Mouse (Mus musculus) bone marrow, adult 2 months (tissue): ENCODE measurements around the gene Col6a5. TPM values are rescaled to one million over a fixed set of nuclear protein-coding genes. Genes with fewer than 3 reads are reported as not detected.

Source experiments
- H3K27ac ChIP-seq: fragments of 200-500 bp; 2 replicates; pipeline ENCODE4 v1.5.1; 2012; ENCODE audit warnings: low read depth, mild to moderate bottlenecking, control low read depth, inconsistent platforms, low read length; ENCODE audit not compliant: control insufficient read depth, poor library complexity, insufficient read depth
- H3K4me1 ChIP-seq: fragments of 200-500 bp; 2 replicates; pipeline ENCODE4 v1.6.1; 2011; ENCODE audit warnings: low read length; ENCODE audit not compliant: control insufficient read depth, insufficient read depth
- H3K4me3 ChIP-seq: fragments of 200-500 bp; replicated peaks from 2 replicates; pipeline ENCODE3; 2011; ENCODE audit warnings: mild to moderate bottlenecking, low read depth, low read length, control low read depth; ENCODE audit not compliant: control insufficient read depth
- CTCF ChIP-seq: fragments of 200-500 bp; IDR thresholded peaks from 2 replicates; pipeline ENCODE4 v1.5.1; 2011; ENCODE audit warnings: low read length, control low read depth; ENCODE audit not compliant: control insufficient read depth, insufficient read depth
- POLR2A ChIP-seq: fragments of 200-500 bp; IDR thresholded peaks from 2 replicates; pipeline ENCODE4 v1.6.1; 2011; ENCODE audit warnings: low read depth, mild to moderate bottlenecking, control low read depth, low read length, borderline replicate concordance; ENCODE audit not compliant: control insufficient read depth
- WGBS: fragments of 180-500 bp; shearing (Covaris S2); methylation state at CpG from one replicate; pipeline ENCODE4 v1.1.7; 2018; 5-methylcytosine and 5-hydroxymethylcytosine counted together
- polyA plus RNA-seq: library from polyadenylated mRNA; stranded (reverse); fragments of >200 nt; gene quantifications from 2 replicates; pipeline ENCODE4 v1.2.4, GENCODE M21; 2011; ENCODE audit warnings: low replicate concordance; ENCODE audit not compliant: missing spikeins, insufficient read depth, insufficient read length

Gene Col6a5
- polyA plus RNA-seq, 1 experiment = not detected

- 65% methylated on average over 6 of the region's 6 CpGs for WGBS
- no peak for TF ChIP-seq CTCF
- no peak for TF ChIP-seq POLR2A
- Histone ChIP-seq H3K4me3 (no peak overlapping the region), H3K4me1 (no peaks in the 10 kb centered on the region), H3K27ac (no peak overlapping the region)
These were observed 15.9 kb upstream of the Col6a5 start for GRCm38 (mm10) chr9:105976314-105976713.

GRCm38 (mm10) chr9:105973736-105974135 lies 13.3 kb upstream of the Col6a5 start:
- no peak overlapping the region for H3K27ac ChIP-seq
- TF ChIP-seq CTCF (no peak), POLR2A (no peak)
- H3K4me1 ChIP-seq = no peaks in the 10 kb centered on the region
- WGBS = 67% methylated on average over 1 of the region's 1 CpGs
- H3K4me3 ChIP-seq = no peak overlapping the region

- WGBS = 82% methylated on average over 3 of the region's 3 CpGs
These were observed 11.6 kb upstream of the Col6a5 start for GRCm38 (mm10) chr9:105972031-105972430.

GRCm38 (mm10) chr9:105971351-105971894 lies 11.0 kb upstream of the Col6a5 start:
- TF ChIP-seq POLR2A (no peak), CTCF (no peak)
- 89% methylated on average over 14 of the region's 14 CpGs for WGBS
- H3K27ac ChIP-seq = no peak overlapping the region
- H3K4me1 ChIP-seq = no peaks in the 10 kb centered on the region
- H3K4me3 ChIP-seq = no peak overlapping the region

More at GRCm38 (mm10) chr9:105972031-105972430, 11.6 kb upstream of the Col6a5 start:
- Histone ChIP-seq H3K4me3 (no peak overlapping the region), H3K4me1 (no peaks in the 10 kb centered on the region), H3K27ac (no peak overlapping the region)
- no peak for TF ChIP-seq POLR2A
- no peak for TF ChIP-seq CTCF

DNA sequence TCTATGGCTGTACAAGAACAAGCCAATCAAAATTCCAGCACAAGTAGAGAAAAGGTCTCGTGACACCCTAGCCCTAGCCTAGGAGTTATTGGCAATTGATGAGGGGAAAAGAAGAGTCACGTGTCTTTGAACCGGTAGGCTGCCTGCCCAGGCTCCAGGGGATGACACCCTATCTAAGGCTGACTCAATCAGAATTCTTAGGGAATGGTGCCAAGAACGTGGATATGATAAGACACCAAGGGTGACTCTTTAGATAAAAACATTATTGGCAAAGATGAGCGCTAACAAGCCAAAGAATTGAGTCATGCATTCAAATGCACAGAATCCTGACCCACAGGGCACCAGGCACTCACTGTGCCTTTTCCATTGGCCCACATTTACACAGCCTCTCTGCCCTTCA lies 10.5 kb upstream of the Col6a5 start:
- TF ChIP-seq CTCF (no peak), POLR2A (no peak)
- H3K4me3 ChIP-seq = no peak overlapping the region
- WGBS = 78% methylated on average over 5 of the region's 5 CpGs
- H3K4me1 ChIP-seq = no peaks in the 10 kb centered on the region
- no peak overlapping the region for H3K27ac ChIP-seq

DNA sequence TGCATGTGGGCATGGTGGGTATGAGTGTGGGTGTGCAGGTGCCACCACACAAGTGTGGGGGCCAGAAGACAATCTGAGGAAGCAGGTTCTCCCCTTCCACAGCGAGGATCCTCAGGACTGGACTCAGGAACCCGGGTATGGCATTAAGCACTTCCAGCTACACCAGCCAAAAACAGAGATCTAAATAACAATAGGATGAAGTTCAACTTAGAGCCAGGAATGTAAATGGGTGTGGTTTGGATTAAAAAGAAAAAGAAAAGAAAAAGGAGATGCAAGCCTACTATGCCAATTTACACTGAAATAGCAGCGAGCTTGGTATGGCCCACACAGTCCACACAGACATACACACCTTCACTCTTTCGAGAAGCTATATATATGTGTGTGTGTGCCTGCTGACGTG lies 7.5 kb upstream of the Col6a5 start:
- TF ChIP-seq CTCF (no peak), POLR2A (no peak)
- 69% methylated on average over 5 of the region's 5 CpGs for WGBS
- no peak overlapping the region for H3K27ac ChIP-seq

GRCm38 (mm10) chr9:105959116-105959515 lies 1.3 kb downstream of the Col6a5 start:
- Histone ChIP-seq H3K4me1 (no peaks in the 10 kb centered on the region), H3K4me3 (no peak overlapping the region), H3K27ac (no peak overlapping the region)
- 70% methylated on average over 1 of the region's 1 CpGs for WGBS
- no peak for TF ChIP-seq POLR2A
- no peak for TF ChIP-seq CTCF

More for the DNA sequence above, 7.5 kb upstream of the Col6a5 start:
- Histone ChIP-seq H3K4me3 (no peak overlapping the region), H3K4me1 (no peaks in the 10 kb centered on the region)

- no peak overlapping the region for H3K27ac ChIP-seq
- H3K4me1 ChIP-seq = no peaks in the 10 kb centered on the region
- no peak overlapping the region for H3K4me3 ChIP-seq
- WGBS = 80% methylated on average over 1 of the region's 1 CpGs
- TF ChIP-seq CTCF (no peak), POLR2A (no peak)
These were observed 10.7 kb downstream of the Col6a5 start for GRCm38 (mm10) chr9:105949755-105950154.

DNA sequence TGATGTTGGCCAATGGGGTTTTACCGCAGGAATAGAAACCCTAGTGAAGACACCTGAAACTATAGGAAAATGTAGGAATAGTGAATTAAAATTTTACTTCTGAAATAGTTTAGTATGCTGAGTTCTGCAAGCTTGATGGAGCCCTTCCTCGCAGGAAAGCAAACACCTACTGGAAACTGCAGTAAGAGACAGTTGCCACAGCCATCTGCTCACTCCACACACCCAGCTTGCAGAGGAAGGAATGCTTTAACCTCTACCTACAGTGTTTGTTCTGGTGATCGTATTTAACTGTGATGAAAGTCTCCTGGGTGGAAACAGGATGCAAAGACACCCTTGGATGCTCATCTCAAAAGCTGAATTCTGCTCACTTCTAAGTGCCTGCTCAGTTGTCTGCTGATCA lies 12.9 kb downstream of the Col6a5 start:
- WGBS = 60% methylated on average over 3 of the region's 3 CpGs
- H3K27ac ChIP-seq = no peak overlapping the region
- H3K4me1 ChIP-seq = no peaks in the 10 kb centered on the region
- no peak overlapping the region for H3K4me3 ChIP-seq
- no peak for TF ChIP-seq CTCF
- TF ChIP-seq POLR2A = no peak
